Mouse (Mus musculus) erythroblast, embryonic 14.5 days (primary cell): Measurements from ENCODE around the gene Pigv.

Source experiments
- GATA1 ChIP-seq: IDR thresholded peaks from 2 replicates; pipeline ENCODE4 v1.6.1; 2012; ENCODE audit warnings: low read length, inconsistent platforms, mixed read lengths
- TAL1 ChIP-seq: IDR thresholded peaks from 3 replicates; pipeline ENCODE4 v1.6.1; 2012; ENCODE audit warnings: low read length, inconsistent platforms, mixed read lengths

DNA sequence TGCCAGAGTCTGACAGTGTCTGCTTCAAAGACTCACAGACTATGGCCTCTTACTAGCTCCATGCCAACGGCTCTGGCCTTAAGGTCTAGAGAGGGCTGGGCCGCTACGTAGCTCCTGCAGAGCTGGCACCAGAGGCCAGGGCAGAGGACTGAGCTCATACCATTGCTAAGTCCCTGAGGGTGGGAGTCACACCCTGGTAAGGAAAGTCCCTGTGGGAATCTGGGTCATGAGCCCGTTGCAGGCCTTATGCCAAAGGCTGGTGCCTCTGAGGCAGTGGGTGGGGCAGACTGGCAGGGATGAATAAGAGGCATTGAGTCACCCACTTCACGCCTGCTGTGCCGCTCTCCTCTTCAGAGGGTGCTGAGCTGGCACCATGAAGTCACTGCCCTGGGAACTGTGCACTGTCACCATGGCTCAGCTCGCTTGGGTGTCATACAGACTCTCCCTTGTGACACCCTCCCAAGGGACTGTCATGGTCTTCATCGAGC, 58.1 kb downstream of the Pigv start:
- TF ChIP-seq GATA1: no peak
- no peak for TF ChIP-seq TAL1
